Mouse (Mus musculus): ENCODE data around the gene Fitm2. TPM values are rescaled to one million over a fixed set of nuclear protein-coding genes. Genes with fewer than 3 reads are reported as not detected.

The Fitm2 gene
- polyA plus RNA-seq, 1 experiment, result 21.9 TPM

- Histone ChIP-seq H3K27ac (ENCODE audit: insufficient read depth, low read depth, low read length) (no peak overlapping the region), H3K4me1 (ENCODE audit: control insufficient read depth, insufficient read depth, low read length) (no peaks in the 10 kb centered on the region), H3K4me3 (ENCODE audit: insufficient read depth, low read depth, low read length) (no peak overlapping the region), H3K27me3 (replicated peaks; ENCODE audit: control insufficient read depth, insufficient read depth, low read length) (no peaks in the 10 kb centered on the region), H3K36me3 (ENCODE audit: control insufficient read depth, insufficient read depth, low read length) (no peaks in the 10 kb centered on the region)
- WGBS, result 61% methylated on average over 6 of the region's 6 CpGs
- DNase-seq, result no peak
- TF ChIP-seq POLR2A (IDR thresholded peaks at IDR 0.05; ENCODE audit: low read depth, low read length) (no peak), CTCF (conservative IDR thresholded peaks at IDR 0.05; ENCODE audit: insufficient read depth, insufficient read length, low read depth, low read length) (no peak)
These were observed 28.9 kb downstream of the Fitm2 start for GRCm38 (mm10) chr2:163443543-163443942.

- H3K36me3 ChIP-seq (ENCODE audit: control insufficient read depth, insufficient read depth, low read length), result no peaks in the 10 kb centered on the region
- H3K27me3 ChIP-seq (replicated peaks; ENCODE audit: control insufficient read depth, insufficient read depth, low read length), result no peaks in the 10 kb centered on the region
- no peaks in the 10 kb centered on the region for H3K4me1 ChIP-seq (ENCODE audit: control insufficient read depth, insufficient read depth, low read length)
- TF ChIP-seq CTCF (conservative IDR thresholded peaks at IDR 0.05; ENCODE audit: insufficient read depth, insufficient read length, low read depth, low read length) (no peak), POLR2A (IDR thresholded peaks at IDR 0.05; ENCODE audit: low read depth, low read length) (no peak)
- no peak overlapping the region for H3K4me3 ChIP-seq (ENCODE audit: insufficient read depth, low read depth, low read length)
- H3K27ac ChIP-seq (ENCODE audit: insufficient read depth, low read depth, low read length), result no peak overlapping the region
- 54% methylated on average over 1 of the region's 1 CpGs for WGBS
- no peak for DNase-seq
These were observed 32.9 kb downstream of the Fitm2 start for GRCm38 (mm10) chr2:163439488-163439887.

DNA sequence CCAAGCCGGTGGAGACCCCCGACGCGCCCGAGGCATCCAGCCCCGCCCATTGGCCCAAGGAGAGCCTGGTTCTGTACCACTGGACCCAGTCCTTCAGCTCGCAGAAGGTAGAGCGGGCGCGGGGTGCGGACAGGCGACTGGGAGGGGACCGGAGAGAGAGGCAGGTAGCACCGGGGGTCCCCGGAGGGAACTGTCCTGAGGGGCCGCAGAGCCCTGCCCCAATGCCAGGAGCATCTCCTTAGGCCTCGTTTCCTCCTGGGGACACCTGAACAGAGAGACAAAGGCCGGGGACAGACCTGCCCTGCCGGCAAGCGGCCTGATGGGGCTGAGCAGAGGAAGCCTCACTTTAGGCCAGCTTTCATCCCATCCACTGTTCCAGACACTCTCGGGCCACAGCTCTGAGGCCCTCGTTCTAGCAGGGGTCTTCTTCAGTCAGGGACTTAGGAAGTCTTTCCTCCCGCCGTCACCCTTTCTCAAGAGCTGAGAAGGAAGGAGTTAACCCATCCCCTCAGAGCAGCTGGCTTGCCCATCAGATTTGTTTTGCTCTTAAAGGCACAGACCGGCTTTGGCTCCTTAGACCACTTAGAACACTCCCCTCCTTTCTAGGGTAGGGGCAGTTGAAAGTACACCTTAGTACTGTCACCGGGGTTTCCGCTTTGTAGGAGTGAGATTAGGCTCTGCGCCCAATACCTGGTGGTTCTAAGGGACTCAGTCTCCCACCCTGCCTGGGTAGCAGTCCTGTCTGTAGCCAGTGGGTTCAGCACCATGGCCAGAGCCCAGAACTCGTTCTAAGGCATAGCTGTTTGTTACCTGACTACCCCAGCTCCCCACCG, 33.6 kb downstream of the Fitm2 start:
- no peak overlapping the region for H3K27ac ChIP-seq (ENCODE audit: insufficient read depth, low read depth, low read length)

GRCm38 (mm10) chr2:163438246-163438618, 34.2 kb downstream of the Fitm2 start, which contains the start of gene Gdap1l1:
TSS of gene Gdap1l1 (plus strand) at chr2:163438476.
- H3K27ac ChIP-seq (ENCODE audit: insufficient read depth, low read depth, low read length), result no peak within 1 kb of the TSS
- H3K36me3 ChIP-seq (ENCODE audit: control insufficient read depth, insufficient read depth, low read length), result no peaks in the 10 kb centered on the region
- H3K4me1 ChIP-seq (ENCODE audit: control insufficient read depth, insufficient read depth, low read length), result no peaks in the 10 kb centered on the region
- H3K27me3 ChIP-seq (replicated peaks; ENCODE audit: control insufficient read depth, insufficient read depth, low read length), result no peaks in the 10 kb centered on the region
- no peak for DNase-seq
- no peak for TF ChIP-seq POLR2A (IDR thresholded peaks at IDR 0.05; ENCODE audit: low read depth, low read length)
- WGBS, result 2% methylated on average over 17 of the region's 18 CpGs
- H3K4me3 ChIP-seq (ENCODE audit: insufficient read depth, low read depth, low read length), result peak within 1 kb of the TSS; percentile 13; the same call in 1 of the 2 replicates

More for the DNA sequence above, 33.6 kb downstream of the Fitm2 start:
- Histone ChIP-seq H3K4me3 (ENCODE audit: insufficient read depth, low read depth, low read length) (peak overlapping the region; percentile 13; the same call in 1 of the 2 replicates), H3K4me1 (ENCODE audit: control insufficient read depth, insufficient read depth, low read length) (no peaks in the 10 kb centered on the region), H3K27me3 (replicated peaks; ENCODE audit: control insufficient read depth, insufficient read depth, low read length) (no peaks in the 10 kb centered on the region), H3K36me3 (ENCODE audit: control insufficient read depth, insufficient read depth, low read length) (no peaks in the 10 kb centered on the region)
- TF ChIP-seq POLR2A (IDR thresholded peaks at IDR 0.05; ENCODE audit: low read depth, low read length) (no peak), CTCF (conservative IDR thresholded peaks at IDR 0.05; ENCODE audit: insufficient read depth, insufficient read length, low read depth, low read length) (no peak)
- no peak for DNase-seq
- WGBS, result 2% methylated on average over 30 of the region's 30 CpGs

- no peak overlapping the region for H3K4me3 ChIP-seq (ENCODE audit: insufficient read depth, low read depth, low read length)
These were observed 34.6 kb downstream of the Fitm2 start for GRCm38 (mm10) chr2:163437800-163438199.

DNA sequence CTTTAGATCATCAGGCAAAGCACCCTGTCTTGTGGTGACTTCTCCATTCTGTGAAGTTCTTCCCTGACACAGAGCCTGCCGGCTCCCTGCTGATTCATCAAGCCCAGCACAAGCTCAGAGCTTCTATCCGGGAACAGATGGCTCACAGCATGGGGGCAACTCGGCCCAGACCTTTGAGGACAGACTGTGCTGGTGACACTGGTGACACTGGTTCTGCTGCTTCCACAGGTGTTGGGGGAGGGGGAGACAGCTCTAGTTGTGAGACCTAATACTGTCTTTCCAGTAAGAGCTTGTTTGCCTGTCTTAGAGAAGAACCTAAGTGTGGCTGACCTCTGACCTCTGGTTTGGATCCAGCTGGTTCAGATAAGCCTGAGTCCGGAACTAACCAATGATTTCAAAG, 38.5 kb downstream of the Fitm2 start:
- WGBS, result 27% methylated on average over 4 of the region's 4 CpGs
- no peaks in the 10 kb centered on the region for H3K36me3 ChIP-seq (ENCODE audit: control insufficient read depth, insufficient read depth, low read length)
- H3K27ac ChIP-seq (ENCODE audit: insufficient read depth, low read depth, low read length), result no peak overlapping the region
- no peak for TF ChIP-seq CTCF (conservative IDR thresholded peaks at IDR 0.05; ENCODE audit: insufficient read depth, insufficient read length, low read depth, low read length)
- no peak for TF ChIP-seq POLR2A (IDR thresholded peaks at IDR 0.05; ENCODE audit: low read depth, low read length)
- DNase-seq, result no peak
- no peak overlapping the region for H3K4me3 ChIP-seq (ENCODE audit: insufficient read depth, low read depth, low read length)
- no peaks in the 10 kb centered on the region for H3K27me3 ChIP-seq (replicated peaks; ENCODE audit: control insufficient read depth, insufficient read depth, low read length)
- H3K4me1 ChIP-seq (ENCODE audit: control insufficient read depth, insufficient read depth, low read length), result no peaks in the 10 kb centered on the region

More at GRCm38 (mm10) chr2:163437800-163438199, 34.6 kb downstream of the Fitm2 start:
- WGBS, result 47% methylated on average over 4 of the region's 4 CpGs
- no peak for DNase-seq
- H3K27ac ChIP-seq (ENCODE audit: insufficient read depth, low read depth, low read length), result no peak overlapping the region
- no peaks in the 10 kb centered on the region for H3K4me1 ChIP-seq (ENCODE audit: control insufficient read depth, insufficient read depth, low read length)
- no peaks in the 10 kb centered on the region for H3K27me3 ChIP-seq (replicated peaks; ENCODE audit: control insufficient read depth, insufficient read depth, low read length)
- TF ChIP-seq POLR2A (IDR thresholded peaks at IDR 0.05; ENCODE audit: low read depth, low read length) (no peak), CTCF (conservative IDR thresholded peaks at IDR 0.05; ENCODE audit: insufficient read depth, insufficient read length, low read depth, low read length) (no peak)
- no peaks in the 10 kb centered on the region for H3K36me3 ChIP-seq (ENCODE audit: control insufficient read depth, insufficient read depth, low read length)

DNA sequence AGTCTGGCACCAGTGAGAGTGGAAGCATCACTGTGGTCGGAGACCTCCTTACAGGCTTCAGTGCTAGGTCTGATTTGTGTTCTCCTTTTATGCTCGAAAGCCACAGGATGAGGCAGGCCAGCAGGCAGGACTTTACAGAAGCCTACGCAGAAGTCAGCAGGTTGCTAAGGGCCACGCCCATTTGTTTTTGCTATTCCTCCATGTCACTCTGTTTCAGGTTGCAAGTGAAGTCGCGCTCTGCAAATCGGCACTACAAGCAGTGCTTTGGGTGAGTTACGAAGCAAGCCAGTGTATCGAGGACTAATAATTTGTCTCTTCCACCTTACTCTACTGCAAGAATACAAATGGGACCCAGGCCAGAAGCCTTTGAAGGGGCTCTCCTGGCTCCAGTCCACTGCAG, 41.1 kb downstream of the Fitm2 start:
- H3K36me3 ChIP-seq (ENCODE audit: control insufficient read depth, insufficient read depth, low read length), result no peaks in the 10 kb centered on the region
- no peaks in the 10 kb centered on the region for H3K27me3 ChIP-seq (replicated peaks; ENCODE audit: control insufficient read depth, insufficient read depth, low read length)
- TF ChIP-seq POLR2A (IDR thresholded peaks at IDR 0.05; ENCODE audit: low read depth, low read length) (no peak), CTCF (conservative IDR thresholded peaks at IDR 0.05; ENCODE audit: insufficient read depth, insufficient read length, low read depth, low read length) (no peak)
- H3K4me3 ChIP-seq (ENCODE audit: insufficient read depth, low read depth, low read length), result no peak overlapping the region
- WGBS, result 79% methylated on average over 9 of the region's 9 CpGs
- no peak overlapping the region for H3K27ac ChIP-seq (ENCODE audit: insufficient read depth, low read depth, low read length)
- no peak for DNase-seq
- H3K4me1 ChIP-seq (ENCODE audit: control insufficient read depth, insufficient read depth, low read length), result no peaks in the 10 kb centered on the region

Data from kidney, adult 2 months (tissue).